Mouse (Mus musculus) MEL (cell line): Measurements from ENCODE around the gene Thsd7a.

Experiments used
- CTCF ChIP-seq, 3 experiments: IDR thresholded peaks in 2 of 3; conservative IDR thresholded peaks in 1 of 3; 2 replicates each; pipeline ENCODE4 v1.5.1; 2011 to 2012; ENCODE audit warnings: low read length in 3 of 3, low read depth in 2 of 3, mild to moderate bottlenecking in 2 of 3, improper control_type of control experiment in 1 of 3, inconsistent platforms in 1 of 3, mixed read lengths in 1 of 3, moderate library complexity in 1 of 3; ENCODE audit not compliant: control insufficient read depth in 1 of 3, insufficient read depth in 1 of 3, poor library complexity in 1 of 3, severe bottlenecking in 1 of 3
- MXI1 ChIP-seq: IDR thresholded peaks from 2 replicates; pipeline ENCODE4 v1.6.1; 2011; ENCODE audit warnings: mild to moderate bottlenecking, low read depth, low read length, improper control_type of control experiment
- POLR2A ChIP-seq, 2 experiments: IDR thresholded peaks; 2 replicates each; pipeline ENCODE4 v1.6.1; 2011 to 2012; ENCODE audit warnings: low read length in 2 of 2, mild to moderate bottlenecking in 2 of 2, control low read depth in 1 of 2, improper control_type of control experiment in 1 of 2, low read depth in 1 of 2, moderate library complexity in 1 of 2; ENCODE audit not compliant: control insufficient read depth in 1 of 2, insufficient read depth in 1 of 2, poor library complexity in 1 of 2

GRCm38 (mm10) chr6:12555114-12556099 is 193.8 kb downstream of the Thsd7a start:
- TF ChIP-seq CTCF (IDR thresholded peaks at IDR 0.05 in 2 of 3, conservative IDR thresholded peaks at IDR 0.05 in 1 of 3; ENCODE audit: control insufficient read depth in 1 of 3, insufficient read depth in 1 of 3, low read depth in 2 of 3, low read length in 3 of 3, poor library complexity in 1 of 3, severe bottlenecking in 1 of 3) (no peak), MXI1 (no peak), POLR2A (IDR thresholded peaks at IDR 0.05; ENCODE audit: control insufficient read depth in 1 of 2, insufficient read depth in 1 of 2, low read depth in 1 of 2, low read length in 2 of 2, poor library complexity in 1 of 2) (no peak)
